Mouse (Mus musculus): Measurements from ENCODE around the gene C1s1.
"Not testable (repeated sequence)": the region's sequence is repeated elsewhere in the genome, so short reads cannot be mapped to it uniquely, and the experiment has no call there.

Gene C1s1

GRCm38 (mm10) chr6:124542284-124542683 is at the start of gene C1s1:
Gene C1s1, minus strand, starts transcription at chr6:124542359.
- DNase-seq (ENCODE audit: low spot score): not testable (repeated sequence)

- DNase-seq (ENCODE audit: low spot score): no peak
Observed at GRCm38 (mm10) chr6:124588771-124589170, 46.6 kb upstream of the C1s1 start.

GRCm38 (mm10) chr6:124586266-124586665 is 44.1 kb upstream of the C1s1 start:
- DNase-seq (ENCODE audit: low spot score): no peak

DNA sequence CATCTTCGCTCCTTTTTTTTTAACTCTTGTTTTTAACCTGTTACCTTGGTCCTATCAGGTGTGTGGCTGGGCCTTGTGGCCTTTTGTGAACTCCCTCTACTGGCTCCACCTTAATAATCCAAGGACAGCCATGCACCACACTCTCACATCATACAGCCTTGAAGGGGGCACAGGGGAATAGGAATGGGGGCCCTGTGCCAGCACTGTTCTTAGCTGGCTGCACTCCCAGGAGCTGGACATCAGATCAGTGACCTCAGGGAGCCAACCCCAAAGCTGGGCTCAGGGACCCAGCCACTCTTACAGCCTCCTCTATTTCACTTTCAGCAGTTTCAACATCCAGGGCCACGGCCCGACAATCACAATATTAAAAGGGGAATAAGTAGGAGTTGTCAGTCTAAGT is 43.6 kb upstream of the C1s1 start:
- DNase-seq (ENCODE audit: low spot score): peak; percentile 71

- no peak for DNase-seq (ENCODE audit: low spot score)
Observed at GRCm38 (mm10) chr6:124584935-124585334, 42.8 kb upstream of the C1s1 start.

GRCm38 (mm10) chr6:124582231-124582630 is 40.1 kb upstream of the C1s1 start:
- DNase-seq (ENCODE audit: low spot score): no peak

GRCm38 (mm10) chr6:124580155-124580554 is 38.0 kb upstream of the C1s1 start:
- DNase-seq (ENCODE audit: low spot score): peak; percentile 61

DNA sequence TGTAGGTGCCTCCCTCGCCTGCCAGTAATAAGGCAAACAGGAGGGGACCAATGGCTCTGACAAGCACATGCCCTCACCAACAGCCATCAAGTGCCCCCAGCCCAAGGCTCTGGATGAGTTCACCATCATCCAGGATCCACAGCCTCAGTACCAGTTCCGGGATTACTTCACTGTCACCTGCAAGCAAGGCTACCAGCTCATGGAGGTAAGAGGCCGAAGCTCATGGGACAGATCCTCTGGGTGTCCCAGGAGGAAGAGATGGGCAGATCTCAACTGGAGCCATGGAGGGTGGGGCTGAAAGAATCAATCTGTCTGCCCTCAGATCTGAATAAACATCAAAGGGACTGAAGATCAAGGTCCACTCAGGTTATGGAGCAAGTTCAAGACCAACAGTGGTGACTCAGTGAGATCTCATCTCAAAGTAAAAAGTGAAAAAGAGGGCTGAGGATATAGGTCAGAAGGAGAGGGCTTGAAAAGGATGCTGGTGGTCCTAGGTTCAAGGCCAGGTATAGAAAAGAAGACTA is 33.1 kb upstream of the C1s1 start:
- DNase-seq (ENCODE audit: low spot score): not testable (repeated sequence)

GRCm38 (mm10) chr6:124570026-124570425 is 27.9 kb upstream of the C1s1 start, which contains the start of gene C1rb:
Gene C1rb, plus strand, starts transcription at chr6:124570294.
- DNase-seq (ENCODE audit: low spot score): peak; percentile 53

GRCm38 (mm10) chr6:124561611-124562010 is 19.5 kb upstream of the C1s1 start:
- not testable (repeated sequence) for DNase-seq (ENCODE audit: low spot score)

- DNase-seq (ENCODE audit: low spot score): not testable (repeated sequence)
Observed at GRCm38 (mm10) chr6:124561156-124561555, 19.0 kb upstream of the C1s1 start.

DNA sequence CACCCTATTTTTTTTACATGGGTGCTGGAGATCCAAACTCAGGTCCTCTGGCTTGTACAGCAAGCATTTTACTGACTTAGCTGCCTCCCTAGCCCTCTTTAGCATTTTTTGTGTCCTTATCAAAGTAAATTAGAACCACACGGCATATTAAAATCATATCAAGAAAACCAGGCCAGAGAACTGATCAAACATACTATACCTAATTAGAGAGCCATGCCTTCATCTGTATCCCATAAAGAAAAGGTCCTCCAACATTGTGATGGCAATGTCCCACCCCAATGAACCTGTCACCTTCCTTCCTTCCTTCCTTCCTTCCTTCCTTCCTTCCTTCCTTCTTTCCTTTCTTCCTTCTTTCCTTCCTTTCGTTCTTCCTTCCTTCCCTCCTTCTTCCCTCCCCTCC is 13.8 kb upstream of the C1s1 start:
- DNase-seq (ENCODE audit: low spot score): not testable (repeated sequence)

DNA sequence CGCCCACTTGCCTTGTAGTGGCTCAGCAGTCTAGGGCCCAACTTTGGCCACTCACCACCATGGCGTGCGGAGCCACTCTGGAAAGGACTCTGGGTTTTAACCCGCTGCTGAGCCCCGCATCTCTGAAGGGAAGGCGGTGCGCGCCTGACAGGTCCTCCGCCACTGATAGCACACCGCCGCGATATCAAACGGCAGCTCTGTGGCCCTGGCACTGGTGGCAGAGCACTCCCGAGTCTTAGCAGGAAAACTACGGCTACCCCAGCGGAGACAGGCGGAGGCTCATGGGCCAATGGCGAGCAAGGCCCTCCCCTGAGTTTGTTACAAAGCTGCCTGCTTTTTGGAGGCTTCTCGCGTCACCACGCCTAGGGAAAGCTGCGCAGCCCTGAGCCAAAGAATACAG is 10.6 kb upstream of the C1s1 start:
- DNase-seq (ENCODE audit: low spot score): no peak

GRCm38 (mm10) chr6:124549023-124549550 is 6.9 kb upstream of the C1s1 start:
- DNase-seq (ENCODE audit: low spot score): no peak

DNA sequence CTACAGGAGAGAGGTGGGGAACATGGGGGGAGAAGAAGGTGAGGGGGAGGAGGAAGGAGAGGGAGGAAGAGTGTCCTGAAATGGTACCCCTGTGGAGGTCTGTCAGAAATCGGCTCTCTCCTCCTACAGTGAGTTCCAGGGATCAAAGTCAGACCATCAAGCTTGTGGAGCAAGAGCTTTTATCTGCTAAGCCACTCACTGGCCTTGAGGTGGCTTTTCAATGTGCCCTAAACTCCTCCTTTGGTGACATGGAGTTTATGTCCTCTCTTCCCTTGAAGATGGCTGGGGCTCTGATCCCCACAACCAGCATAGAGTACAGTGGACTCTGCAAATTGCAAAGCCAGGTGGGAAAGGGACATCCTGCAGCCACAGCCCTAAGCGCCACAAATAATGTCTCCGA is 5.8 kb upstream of the C1s1 start:
- not testable (repeated sequence) for DNase-seq (ENCODE audit: low spot score)

- DNase-seq (ENCODE audit: low spot score): no peak
Observed at GRCm38 (mm10) chr6:124545425-124545824, 3.3 kb upstream of the C1s1 start.

GRCm38 (mm10) chr6:124544466-124544865 is 2.3 kb upstream of the C1s1 start:
- DNase-seq (ENCODE audit: low spot score): peak; percentile 26

DNA sequence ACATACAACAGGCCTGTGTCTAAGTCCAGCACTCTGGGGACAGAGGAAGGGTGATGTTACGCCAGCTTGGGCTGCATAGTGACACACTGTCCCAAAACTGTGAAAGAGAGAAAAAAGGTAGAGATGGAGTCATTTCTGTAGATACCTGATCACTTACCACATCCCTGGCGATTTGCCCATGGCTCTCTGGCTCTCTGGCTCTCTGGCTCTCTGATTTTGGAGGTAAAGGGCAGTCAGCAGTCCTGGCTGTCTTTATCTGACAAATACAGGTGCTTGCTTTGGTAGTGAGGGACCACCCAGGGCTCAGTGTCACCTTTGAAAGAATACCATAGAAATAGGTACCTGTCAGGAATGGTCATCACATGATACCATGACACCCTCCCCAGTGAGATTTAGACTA is 983 bp downstream of the C1s1 start:
- DNase-seq (ENCODE audit: low spot score): not testable (repeated sequence)

- DNase-seq (ENCODE audit: low spot score): not testable (repeated sequence)
Observed at GRCm38 (mm10) chr6:124536125-124536829, 5.9 kb downstream of the C1s1 start.

DNA sequence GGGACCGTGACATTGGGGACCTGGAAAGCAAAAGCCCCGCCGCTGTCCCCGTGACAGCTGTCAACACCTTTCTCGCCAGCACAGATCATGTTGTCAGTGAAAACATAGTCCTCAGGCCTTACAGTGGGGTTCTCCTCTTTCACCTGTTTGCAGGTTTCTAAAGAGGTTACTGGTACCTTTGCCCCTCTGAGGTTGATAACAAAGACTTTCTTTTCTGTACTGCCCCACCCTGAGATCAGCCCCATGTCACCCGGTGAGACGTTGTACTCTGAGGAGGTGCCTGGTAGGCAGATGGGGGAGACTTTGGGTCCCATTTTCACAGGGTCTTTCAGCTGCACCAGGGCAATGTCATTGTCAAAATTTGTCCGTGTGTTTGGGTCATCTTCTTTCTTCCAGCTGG is 11.1 kb downstream of the C1s1 start:
- no peak for DNase-seq (ENCODE audit: low spot score)

DNA sequence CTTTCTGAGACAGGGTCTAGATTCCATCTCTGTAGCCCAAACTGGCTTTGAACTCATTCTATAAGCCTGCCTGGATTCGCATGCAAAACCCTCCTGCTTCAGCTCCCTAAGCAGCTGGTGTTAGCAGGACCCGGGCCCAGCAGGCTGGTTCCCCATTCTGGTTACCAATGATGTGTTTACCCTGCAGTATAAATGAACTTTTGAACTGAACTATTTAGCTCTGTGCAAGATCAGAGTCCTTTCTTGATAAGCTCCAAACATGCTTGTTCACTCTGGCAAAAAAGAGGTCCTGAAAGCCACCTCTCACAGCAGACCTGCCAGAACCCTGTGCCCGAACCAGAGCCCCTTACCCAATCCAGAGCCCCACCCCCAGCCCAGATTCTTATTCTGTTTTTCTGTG is 14.3 kb downstream of the C1s1 start:
- DNase-seq (ENCODE audit: low spot score): no peak

DNA sequence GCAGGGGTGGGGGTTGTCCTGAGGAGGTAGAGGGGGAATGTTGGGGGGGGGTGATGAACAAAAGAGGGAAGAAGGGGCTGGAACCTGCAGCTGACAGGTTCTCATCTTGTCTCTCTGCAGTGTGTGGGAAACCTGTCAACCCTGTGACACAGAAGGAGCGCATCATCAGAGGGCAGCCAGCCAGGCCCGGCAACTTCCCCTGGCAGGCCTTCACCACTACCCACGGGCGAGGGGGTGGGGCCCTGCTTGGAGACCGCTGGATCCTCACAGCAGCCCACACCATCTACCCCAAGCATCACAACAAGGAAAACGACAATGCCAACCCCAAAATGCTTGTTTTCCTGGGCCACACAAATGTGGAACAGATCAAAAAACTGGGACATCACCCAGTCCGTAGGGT is 20.1 kb downstream of the C1s1 start:
- not testable (repeated sequence) for DNase-seq (ENCODE audit: low spot score)

- not testable (repeated sequence) for DNase-seq (ENCODE audit: low spot score)
Observed at GRCm38 (mm10) chr6:124517733-124518132, 24.4 kb downstream of the C1s1 start.
